In genomic region chr3:84843594-84843993, GRCm38 (mm10) we compare ENCODE assay signal across 10 mouse cellular contexts. TPM values are rescaled to one million over a fixed set of nuclear protein-coding genes. Genes with fewer than 3 reads are reported as not detected.
DNase-seq lines count a peak whose midpoint lies in the region; ATAC-seq and TF ChIP-seq lines count a peak whose summit lies in the region.
"Had no signal": no experiment of that assay in that cellular context is flagged by ENCODE, and none has a peak within 500 bp of the region (broad histone marks: within the 10 kb centered on the region; RNA-seq: fewer than 3 reads in every experiment).

No protein-coding gene starts in this region.

- no peaks in the 10 kb centered on the region for H3K9me3 ChIP-seq in kidney, embryonic 16.5 days (ENCODE audit: low read length)
- no peaks in the 10 kb centered on the region for H3K9me3 ChIP-seq in CH12.LX (replicated peaks; ENCODE audit: low read length)
- no peaks in the 10 kb centered on the region for H3K9me3 ChIP-seq in forebrain, embryonic 15.5 days
- H3K9me3 ChIP-seq: embryonic facial prominence, embryonic 15.5 days; lung, embryonic 15.5 days had no signal

- peak; percentile 93 for TF ChIP-seq RAD21 in CH12.LX (IDR thresholded peaks at IDR 0.05; ENCODE audit: low read depth, low read length)

- ATAC-seq in kidney, embryonic 16.5 days (ENCODE audit: low FRiP score, low TSS enrichment), result no peak
- peak; percentile 26; the same call in 1 of the 2 replicates for ATAC-seq in forebrain, embryonic 15.5 days (replicated peaks)
- ATAC-seq in megakaryocyte-erythroid progenitor cell, adult 5-6 weeks (replicated peaks; ENCODE audit: low FRiP score, low TSS enrichment, poor library complexity, severe bottlenecking), result no peak

- H3K4me3 ChIP-seq in kidney, embryonic 16.5 days (ENCODE audit: low read length), result no peak overlapping the region
- H3K4me3 ChIP-seq in CH12.LX (replicated peaks in 1 of 3; ENCODE audit: low read depth in 2 of 3, low read length in 2 of 3, poor library complexity in 1 of 3), result no peak overlapping the region
- H3K4me3 ChIP-seq in bone marrow, adult 2 months (replicated peaks; ENCODE audit: control insufficient read depth, low read depth, low read length), result no peak overlapping the region
- H3K4me3 ChIP-seq in forebrain, embryonic 15.5 days, result no peak overlapping the region
- no peak overlapping the region for H3K4me3 ChIP-seq in layer of hippocampus, adult 2 months
- H3K4me3 ChIP-seq: embryonic facial prominence, embryonic 15.5 days; lung, embryonic 15.5 days had no signal

- no peaks in the 10 kb centered on the region for H3K27me3 ChIP-seq in kidney, embryonic 16.5 days (ENCODE audit: insufficient read depth, low read length)
- H3K27me3 ChIP-seq in CH12.LX (replicated peaks), result no peaks in the 10 kb centered on the region
- H3K27me3 ChIP-seq in forebrain, embryonic 15.5 days, result no peaks in the 10 kb centered on the region
- H3K27me3 ChIP-seq: embryonic facial prominence, embryonic 15.5 days; lung, embryonic 15.5 days had no signal

- TF ChIP-seq CTCF in CH12.LX (conservative IDR thresholded peaks at IDR 0.05 in 1 of 2, IDR thresholded peaks at IDR 0.05 in 1 of 2; ENCODE audit: low read depth in 2 of 2, low read length in 2 of 2), result peak; percentile 54 to 86
- 0 out of 2 replicates have a peak, but pooled peaks have one; percentile 3 for TF ChIP-seq CTCF in bone marrow, adult 2 months (IDR thresholded peaks at IDR 0.05; ENCODE audit: control insufficient read depth, insufficient read depth, low read length)
- peak; percentile 90 for TF ChIP-seq CTCF in layer of hippocampus, adult 2 months (conservative IDR thresholded peaks at IDR 0.05)

- dilution Hi-C loops in CH12.LX (cut with MboI; ENCODE audit: extremely low pct_ligation_motif_present, extremely low pct_unique_long_range_greater_than_20kb, low sequenced_read_pairs), result no loop called here

- no peak overlapping the region for H3K27ac ChIP-seq in kidney, embryonic 16.5 days (ENCODE audit: low read length)
- H3K27ac ChIP-seq in CH12.LX (ENCODE audit: insufficient read depth, low read depth), result no peak overlapping the region
- H3K27ac ChIP-seq in bone marrow, adult 2 months (ENCODE audit: control insufficient read depth, insufficient read depth, low read depth, low read length, poor library complexity), result no peak overlapping the region
- no peak overlapping the region for H3K27ac ChIP-seq in forebrain, embryonic 15.5 days (replicated peaks)
- H3K27ac ChIP-seq in layer of hippocampus, adult 2 months, result no peak overlapping the region
- H3K27ac ChIP-seq: embryonic facial prominence, embryonic 15.5 days; lung, embryonic 15.5 days had no signal

- in situ Hi-C loops in CH12.LX (cut with MboI; ENCODE audit: low pct_ligation_motif_present, low pct_unique_long_range_greater_than_20kb, low sequenced_read_pairs), result loop anchor here (10.0 kb wide), 1 partner anchor 139 kb away; no protein-coding TSS in a partner anchor

- no peak for TF ChIP-seq POLR2A in CH12.LX (IDR thresholded peaks at IDR 0.05; ENCODE audit: low read depth, low read length)
- TF ChIP-seq POLR2A in bone marrow, adult 2 months (IDR thresholded peaks at IDR 0.05; ENCODE audit: borderline replicate concordance, control insufficient read depth, low read depth, low read length), result no peak

- DNase-seq in kidney, adult 18-20 months, result peak; percentile 25
- peak; percentile 45 for DNase-seq in CH12.LX (ENCODE audit: extremely low read depth)
- peak; percentile 58 to 69 for DNase-seq in layer of hippocampus, adult 2 months (ENCODE audit: low spot score in 2 of 2)
- peak; percentile 33 to 43 for DNase-seq in natural killer cell, adult 2 months (ENCODE audit: low spot score in 2 of 2)

- WGBS in kidney, embryonic 16.5 days, result 22% methylated on average over 1 of the region's 1 CpGs
- 23% methylated on average over 1 of the region's 1 CpGs for WGBS in bone marrow, adult 2 months
- WGBS in forebrain, embryonic 15.5 days, result 30% methylated on average over 1 of the region's 1 CpGs

- no peak for TF ChIP-seq EP300 in CH12.LX (IDR thresholded peaks at IDR 0.05; ENCODE audit: low read length)

- no peak overlapping the region for H3K4me2 ChIP-seq in kidney, embryonic 16.5 days (replicated peaks; ENCODE audit: low read depth, low read length)
- H3K4me2 ChIP-seq in CH12.LX (ENCODE audit: insufficient read depth, low read depth, poor library complexity, severe bottlenecking), result no peak overlapping the region
- no peak overlapping the region for H3K4me2 ChIP-seq in forebrain, embryonic 15.5 days (replicated peaks)
- H3K4me2 ChIP-seq: embryonic facial prominence, embryonic 15.5 days; lung, embryonic 15.5 days had no signal

- H3K79me2 ChIP-seq in CH12.LX (replicated peaks; ENCODE audit: control insufficient read depth, extremely low read depth, insufficient read depth, poor library complexity, severe bottlenecking), result peaks cover 26% of the 10 kb centered on the region

- H3K36me3 ChIP-seq in kidney, embryonic 16.5 days (ENCODE audit: insufficient read depth, low read length), result no peaks in the 10 kb centered on the region
- H3K36me3 ChIP-seq in CH12.LX (replicated peaks in 1 of 2; ENCODE audit: control insufficient read depth in 1 of 2, insufficient read depth in 1 of 2, low read length in 1 of 2), result peaks cover 4 to 18% of the 10 kb centered on the region in 2 experiments
- H3K36me3 ChIP-seq in forebrain, embryonic 15.5 days, result no peaks in the 10 kb centered on the region
- H3K36me3 ChIP-seq: embryonic facial prominence, embryonic 15.5 days; lung, embryonic 15.5 days had no signal

- H3K9ac ChIP-seq in kidney, embryonic 16.5 days (replicated peaks; ENCODE audit: low read length), result no peak overlapping the region
- H3K9ac ChIP-seq in CH12.LX (ENCODE audit: insufficient read depth, low read depth), result no peak overlapping the region
- no peak overlapping the region for H3K9ac ChIP-seq in forebrain, embryonic 15.5 days (replicated peaks)
- H3K9ac ChIP-seq: embryonic facial prominence, embryonic 15.5 days; lung, embryonic 15.5 days had no signal

- H3K4me1 ChIP-seq in kidney, embryonic 16.5 days (ENCODE audit: insufficient read depth, low read length), result no peaks in the 10 kb centered on the region
- peaks cover 2 to 32% of the 10 kb centered on the region in 2 experiments; a peak in 2 of 4 replicates for H3K4me1 ChIP-seq in CH12.LX (ENCODE audit: control insufficient read depth in 1 of 2, insufficient read depth in 2 of 2)
- H3K4me1 ChIP-seq in bone marrow, adult 2 months (ENCODE audit: control insufficient read depth, insufficient read depth, low read length), result no peaks in the 10 kb centered on the region
- H3K4me1 ChIP-seq in forebrain, embryonic 15.5 days, result no peaks in the 10 kb centered on the region
- H3K4me1 ChIP-seq: embryonic facial prominence, embryonic 15.5 days had no signal

TF ChIP-seq in CH12.LX, 34 proteins besides CTCF, POLR2A, EP300 and RAD21:
- no peak for TF ChIP-seq NELFE (IDR thresholded peaks at IDR 0.05; ENCODE audit: low read depth, low read length)
- 0 out of 2 replicates have a peak, but pooled peaks have one; percentile 41 for TF ChIP-seq MAZ (IDR thresholded peaks at IDR 0.05; ENCODE audit: low read depth, low read length)
- 0 out of 2 replicates have a peak, but pooled peaks have one; percentile 16 for TF ChIP-seq TBP (conservative IDR thresholded peaks at IDR 0.05; ENCODE audit: low read depth, low read length)
- no peak for TF ChIP-seq TCF12 (IDR thresholded peaks at IDR 0.05; ENCODE audit: low read depth, low read length)
- peak; percentile 44; the same call in 1 of the 2 replicates for TF ChIP-seq JUND (conservative IDR thresholded peaks at IDR 0.05; ENCODE audit: low read depth, low read length)
- TF ChIP-seq HCFC1 (IDR thresholded peaks at IDR 0.05; ENCODE audit: low read depth, low read length), result no peak
- TF ChIP-seq SMC3 (IDR thresholded peaks at IDR 0.05; ENCODE audit: low read depth, low read length), result peak; percentile 88
- TF ChIP-seq KAT2A (IDR thresholded peaks at IDR 0.05; ENCODE audit: insufficient replicate concordance, low read length), result no peak
- no peak for TF ChIP-seq E2F4 (IDR thresholded peaks at IDR 0.05; ENCODE audit: insufficient replicate concordance, low read depth, low read length)
- no peak for TF ChIP-seq ELF1 (IDR thresholded peaks at IDR 0.05; ENCODE audit: low read depth, low read length)
- TF ChIP-seq ETS1 (conservative IDR thresholded peaks at IDR 0.05; ENCODE audit: low read depth, low read length), result no peak
- peak; percentile 54; the same call in 1 of the 2 replicates for TF ChIP-seq ZC3H11A (IDR thresholded peaks at IDR 0.05; ENCODE audit: low read depth, low read length)
- no peak for TF ChIP-seq ZKSCAN1 (IDR thresholded peaks at IDR 0.05; ENCODE audit: borderline replicate concordance, low read depth, low read length)
- no peak for TF ChIP-seq IRF4 (IDR thresholded peaks at IDR 0.05; ENCODE audit: low read depth, low read length)

RNA-seq across cellular contexts. Expression of gene Fbxw7, which starts 28.5 kb away (rescaled TPM):
- polyA plus RNA-seq in kidney, embryonic 16.5 days (2015; fragmentation: Nextera tagmentation; extraction: Ambion mirVana), result 8.7 and 8.8 TPM in 2 replicates
- 28.5 and 32.5 TPM in 2 replicates for total RNA-seq in CH12.LX (2012; rRNA removed)
- 29.8 and 32.6 TPM in 2 replicates for total RNA-seq in CH12.LX (2014; rRNA removed)
- 28.4 and 31.3 TPM in 2 replicates for polyA plus RNA-seq in CH12.LX (2012; ENCODE audit: insufficient read length, low read depth)
- polyA plus RNA-seq in bone marrow, adult 2 months (2011; ENCODE audit: insufficient read depth, insufficient read length, low replicate concordance, missing spikeins), result 8.7 and 13.2 TPM in 2 replicates
- polyA plus RNA-seq in forebrain, embryonic 15.5 days (2015; fragmentation: Nextera tagmentation; extraction: Ambion mirVana), result 33.2 and 37.6 TPM in 2 replicates
- 100 to 1,000 TPM; 156 to 160 TPM for total RNA-seq in layer of hippocampus, adult 2 months (2021)
- 10.6 and 16.4 TPM in 2 replicates for total RNA-seq in megakaryocyte-erythroid progenitor cell, adult 5-6 weeks (2014; fragmentation: Nextera tagmentation)
- total RNA-seq in megakaryocyte-erythroid progenitor cell, adult 5-6 weeks (2017), result 18.9 and 19.7 TPM in 2 replicates

Comparison
In these comparisons a context has a peak if more than half of its experiments do, and no peak if none do; other contexts are left out.
1. CTCF ChIP-seq: peak in every context shown above with its lines; median percentile 90 in layer of hippocampus, adult 2 months; 70 in CH12.LX; 3 in bone marrow, adult 2 months.